ENCODE assay signal across 10 mouse cellular contexts in the genomic region with DNA sequence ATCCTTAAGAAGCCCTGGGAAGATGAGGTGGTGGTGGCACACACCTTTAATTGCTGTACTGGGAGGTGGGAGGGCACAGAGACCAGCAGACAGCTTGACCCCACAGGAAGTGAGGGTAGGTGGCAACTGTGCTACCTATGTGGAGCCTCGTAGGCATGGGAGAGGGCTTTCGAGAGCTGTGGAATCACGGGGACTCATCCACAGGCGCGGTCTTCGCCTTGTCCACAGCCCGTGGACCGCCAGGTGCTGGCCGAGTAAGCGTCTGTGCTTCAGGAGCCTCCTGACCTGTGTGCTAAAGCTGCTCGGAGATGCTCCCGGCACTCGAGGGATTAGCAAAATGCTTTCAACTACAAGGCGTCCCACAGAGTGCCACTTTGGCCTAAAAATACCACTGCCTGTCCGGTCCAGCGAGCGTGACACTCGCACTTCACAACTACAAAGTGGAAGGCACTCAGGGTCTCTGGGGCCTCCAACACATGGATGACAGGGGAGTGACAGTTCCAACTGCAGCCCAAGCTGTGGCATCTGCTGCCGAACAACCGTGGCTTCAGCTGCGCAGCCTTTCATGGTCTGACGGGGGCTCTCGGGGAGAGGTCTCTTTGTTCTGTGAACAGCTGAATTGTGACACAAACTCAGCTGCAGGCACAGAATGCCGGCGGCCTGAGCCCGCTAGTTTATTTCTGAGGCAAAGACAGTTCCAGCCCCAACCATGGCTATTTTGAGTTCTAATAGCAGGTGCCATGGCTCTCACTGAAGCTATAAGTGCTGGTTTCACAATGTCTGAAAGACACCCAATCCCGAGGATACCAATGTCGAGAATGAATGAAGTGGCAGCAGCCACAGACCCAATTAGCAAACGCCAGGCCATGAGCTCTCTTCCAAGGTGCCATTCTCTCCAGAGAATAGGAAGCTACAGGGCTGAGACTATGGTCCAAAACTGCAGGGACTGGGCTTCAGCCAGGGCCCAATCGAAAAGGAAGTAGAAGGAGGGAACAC. TPM values are rescaled to one million over a fixed set of nuclear protein-coding genes. Genes with fewer than 3 reads are reported as not detected.
DNase-seq lines count a peak whose midpoint lies in the region; ATAC-seq lines count a peak whose summit lies in the region.
"Had no signal": no experiment of that assay in that cellular context is flagged by ENCODE, and none has a peak within 500 bp of the region (broad histone marks: within the 10 kb centered on the region; RNA-seq: fewer than 3 reads in every experiment).

No protein-coding gene starts in this region.

- 0 out of 2 replicates have a peak, but pooled peaks have one; percentile 24 for ATAC-seq in kidney, embryonic 14.5 days (ENCODE audit: low FRiP score, low TSS enrichment)
- ATAC-seq in embryonic facial prominence, embryonic 14.5 days (ENCODE audit: low read depth): peak; percentile 84
- peak; percentile 86 for ATAC-seq in hindbrain, embryonic 11.5 days (ENCODE audit: low FRiP score)

- H3K4me3 ChIP-seq in kidney, embryonic 14.5 days (ENCODE audit: low read length): no peak overlapping the region
- no peak overlapping the region for H3K4me3 ChIP-seq in embryonic facial prominence, embryonic 14.5 days (ENCODE audit: low read depth, low read length)
- no peak overlapping the region for H3K4me3 ChIP-seq in hindbrain, embryonic 11.5 days (ENCODE audit: low read depth, low read length)
- H3K4me3 ChIP-seq: erythroblast, embryonic 14.5 days had no signal

- no peak for DNase-seq in kidney, postnatal 25 days
- peak; percentile 87 for DNase-seq in embryonic facial prominence, embryonic 14.5 days (ENCODE audit: low spot score)
- peak; percentile 66 for DNase-seq in hindbrain, embryonic 11.5 days (ENCODE audit: low spot score)
- DNase-seq in neural tube, embryonic 10.5 days (ENCODE audit: extremely low spot score, low spot score): peak; percentile 39
- DNase-seq in lung, postnatal 10 days: no peak
- DNase-seq in adrenal gland, adult 2 months: no peak
- no peak for DNase-seq in adrenal gland, postnatal 14 days

- no peaks in the 10 kb centered on the region for H3K9me3 ChIP-seq in kidney, embryonic 14.5 days (ENCODE audit: control insufficient read depth, low read length)
- H3K9me3 ChIP-seq in embryonic facial prominence, embryonic 14.5 days (ENCODE audit: control insufficient read depth, low read length): no peaks in the 10 kb centered on the region
- no peaks in the 10 kb centered on the region for H3K9me3 ChIP-seq in hindbrain, embryonic 11.5 days (ENCODE audit: control insufficient read depth, low read length)

- no peaks in the 10 kb centered on the region for H3K27me3 ChIP-seq in kidney, embryonic 14.5 days (ENCODE audit: control insufficient read depth, insufficient read depth, low read length)
- H3K27me3 ChIP-seq in embryonic facial prominence, embryonic 14.5 days (replicated peaks; ENCODE audit: control insufficient read depth, insufficient read depth, low read length): no peaks in the 10 kb centered on the region
- H3K27me3 ChIP-seq in hindbrain, embryonic 11.5 days (ENCODE audit: control insufficient read depth, insufficient read depth, low read length): no peaks in the 10 kb centered on the region

- peaks cover 3% of the 10 kb centered on the region; the same call in 1 of the 2 replicates for H3K4me1 ChIP-seq in kidney, embryonic 14.5 days (ENCODE audit: control insufficient read depth, insufficient read depth, low read length)
- H3K4me1 ChIP-seq in embryonic facial prominence, embryonic 14.5 days (ENCODE audit: control insufficient read depth, insufficient read depth, low read length): no peaks in the 10 kb centered on the region
- H3K4me1 ChIP-seq in hindbrain, embryonic 11.5 days (replicated peaks; ENCODE audit: control insufficient read depth, insufficient read depth, low read length): peaks cover 18% of the 10 kb centered on the region

- H3K9ac ChIP-seq in kidney, embryonic 14.5 days (ENCODE audit: low read depth, low read length): no peak overlapping the region
- H3K9ac ChIP-seq in embryonic facial prominence, embryonic 14.5 days (ENCODE audit: low read depth, low read length): no peak overlapping the region
- peak overlapping the region; percentile 16; the same call in 1 of the 2 replicates for H3K9ac ChIP-seq in hindbrain, embryonic 11.5 days (ENCODE audit: low read depth, low read length)
- H3K9ac ChIP-seq: lung, embryonic 14.5 days had no signal

- H3K27ac ChIP-seq in kidney, embryonic 14.5 days (ENCODE audit: low read depth, low read length): no peak overlapping the region
- peak overlapping the region; percentile 68 for H3K27ac ChIP-seq in embryonic facial prominence, embryonic 14.5 days (replicated peaks; ENCODE audit: low read depth, low read length)
- H3K27ac ChIP-seq in hindbrain, embryonic 11.5 days (ENCODE audit: low read depth, low read length): peak overlapping the region; percentile 71

- 61% methylated on average over 30 of the region's 30 CpGs for WGBS in kidney, embryonic 14.5 days
- 57% methylated on average over 30 of the region's 30 CpGs for WGBS in embryonic facial prominence, embryonic 14.5 days
- 40% methylated on average over 30 of the region's 30 CpGs for WGBS in hindbrain, embryonic 11.5 days

- H3K36me3 ChIP-seq in kidney, embryonic 14.5 days (ENCODE audit: control insufficient read depth, insufficient read depth, low read length): peaks cover 5% of the 10 kb centered on the region; the same call in 1 of the 2 replicates
- peaks cover 8% of the 10 kb centered on the region for H3K36me3 ChIP-seq in embryonic facial prominence, embryonic 14.5 days (ENCODE audit: control insufficient read depth, insufficient read depth, low read length)
- H3K36me3 ChIP-seq in hindbrain, embryonic 11.5 days (ENCODE audit: control insufficient read depth, insufficient read depth, low read length): no peaks in the 10 kb centered on the region

- no peak overlapping the region for H3K4me2 ChIP-seq in kidney, embryonic 14.5 days (replicated peaks; ENCODE audit: low read depth, low read length)
- H3K4me2 ChIP-seq in embryonic facial prominence, embryonic 14.5 days (ENCODE audit: low read depth, low read length): no peak overlapping the region
- no peak overlapping the region for H3K4me2 ChIP-seq in hindbrain, embryonic 11.5 days (replicated peaks; ENCODE audit: low read depth, low read length)
- H3K4me2 ChIP-seq: lung, embryonic 14.5 days had no signal

RNA-seq across cellular contexts. Expression of gene Mad1l1, which starts 57.3 kb away (rescaled TPM):
- polyA plus RNA-seq in kidney, embryonic 14.5 days (2014; fragmentation: Nextera tagmentation; extraction: Ambion mirVana): 37.0 and 47.4 TPM in 2 replicates
- 38.0 and 44.3 TPM in 2 replicates for polyA plus RNA-seq in embryonic facial prominence, embryonic 14.5 days (2014; fragmentation: Nextera tagmentation; extraction: Ambion mirVana)
- polyA plus RNA-seq in hindbrain, embryonic 11.5 days (2014; fragmentation: Nextera tagmentation; extraction: Ambion mirVana): 35.1 and 37.2 TPM in 2 replicates
- total RNA-seq in adrenal gland, adult 2 months (2021): 10 to 100 TPM; 12.4 to 20.5 TPM
- 15.8 and 21.0 TPM in 2 replicates for polyA plus RNA-seq in adrenal gland, adult 2 months (2012; rRNA removed)
- total RNA-seq in adrenal gland, postnatal 14 days (2021): 19.1 and 21.5 TPM in 2 replicates

RNA-seq across cellular contexts. Expression of gene Nudt1, which starts 57.4 kb away (rescaled TPM):
- 53.7 and 61.4 TPM in 2 replicates for polyA plus RNA-seq in kidney, embryonic 14.5 days (2014; fragmentation: Nextera tagmentation; extraction: Ambion mirVana)
- polyA plus RNA-seq in embryonic facial prominence, embryonic 14.5 days (2014; fragmentation: Nextera tagmentation; extraction: Ambion mirVana): 33.1 and 35.2 TPM in 2 replicates
- 36.0 and 41.5 TPM in 2 replicates for polyA plus RNA-seq in hindbrain, embryonic 11.5 days (2014; fragmentation: Nextera tagmentation; extraction: Ambion mirVana)
- 10 to 100 TPM; 15.0 to 18.2 TPM for total RNA-seq in adrenal gland, adult 2 months (2021)
- polyA plus RNA-seq in adrenal gland, adult 2 months (2012; rRNA removed): 5.1 and 6.3 TPM in 2 replicates
- 15.9 and 21.1 TPM in 2 replicates for total RNA-seq in adrenal gland, postnatal 14 days (2021)

Comparison
In these comparisons a context has a peak if more than half of its experiments do, and no peak if none do; other contexts are left out.
1. ATAC-seq: peak in every context shown above with its lines; median percentile 86 in hindbrain, embryonic 11.5 days; 84 in embryonic facial prominence, embryonic 14.5 days; 24 in kidney, embryonic 14.5 days.
2. DNase-seq: peak in embryonic facial prominence, embryonic 14.5 days (single experiment), hindbrain, embryonic 11.5 days (single experiment) and neural tube, embryonic 10.5 days (single experiment); none in kidney, postnatal 25 days (0 of 2), lung, postnatal 10 days (single experiment), adrenal gland, adult 2 months (single experiment) and adrenal gland, postnatal 14 days (single experiment).